Mouse (Mus musculus): ENCODE results near the gene Ppp1r37.

GRCm38 (mm10) chr7:19523017-19523756 is 39.7 kb downstream of the Ppp1r37 start:
- TF ChIP-seq CTCF (IDR thresholded peaks at IDR 0.05; ENCODE audit: borderline replicate concordance, control insufficient read depth, extremely low read depth, insufficient read depth, low read length, poor library complexity): no peak
- TF ChIP-seq POLR2A (IDR thresholded peaks at IDR 0.05; ENCODE audit: control insufficient read depth, extremely low read depth, insufficient read depth, low read length, poor library complexity): no peak
